Mouse (Mus musculus): ENCODE measurements around the gene Twf2. TPM values are rescaled to one million over a fixed set of nuclear protein-coding genes. Genes with fewer than 3 reads are reported as not detected.
"Not testable (repeated sequence)": the region's sequence is repeated elsewhere in the genome, so short reads cannot be mapped to it uniquely, and the experiment has no call there.

Twf2 gene
- total RNA-seq (2021): 10 to 100 TPM; 62.1 to 63.6 TPM

- DNase-seq: peak; percentile 94
Measured at GRCm38 (mm10) chr9:106202819-106203636, at the start of gene Twf2. Twf2 (plus strand) TSS chr9:106203108.

DNA sequence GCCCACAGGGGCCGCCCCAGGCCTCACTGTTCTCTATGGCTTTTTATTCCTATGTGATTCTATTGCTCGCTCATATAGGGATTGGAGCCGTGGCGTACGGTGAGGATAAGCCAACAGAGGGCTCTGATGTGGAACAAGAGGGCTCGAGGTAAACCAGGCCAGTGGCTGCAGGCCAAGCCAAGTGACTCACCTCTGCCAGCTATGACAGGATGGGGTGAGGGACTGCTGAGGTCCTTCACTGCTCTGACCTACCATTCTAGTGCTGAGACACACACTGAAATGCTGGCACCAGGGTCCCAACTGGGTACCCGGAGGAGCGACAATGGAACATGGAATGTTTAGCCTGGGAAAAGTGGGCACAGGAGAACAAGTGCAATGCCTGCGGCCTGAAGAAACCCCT, 48.8 kb upstream of the Twf2 start:
- peak; percentile 21 for DNase-seq

DNA sequence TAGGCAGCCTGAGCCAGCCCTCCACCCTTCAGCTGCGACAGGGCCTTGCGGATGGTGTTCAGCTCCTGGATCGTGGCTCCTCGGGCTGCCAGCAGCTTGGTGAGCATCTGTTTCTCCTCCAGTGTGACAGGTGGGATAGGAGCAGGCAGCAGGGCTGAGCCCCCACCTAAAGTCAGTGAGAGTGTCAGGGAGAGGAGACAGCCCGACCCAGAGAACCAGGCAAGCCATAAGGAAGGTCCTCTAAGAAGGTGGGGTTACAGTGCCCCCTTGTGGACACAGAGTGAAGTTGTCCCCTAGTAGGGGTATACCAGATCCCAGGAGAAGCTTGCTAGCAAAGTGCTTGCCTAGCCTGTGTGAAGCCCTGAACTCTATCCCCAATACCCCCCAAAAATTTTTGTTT, 46.5 kb upstream of the Twf2 start:
- DNase-seq: peak; percentile 61

DNA sequence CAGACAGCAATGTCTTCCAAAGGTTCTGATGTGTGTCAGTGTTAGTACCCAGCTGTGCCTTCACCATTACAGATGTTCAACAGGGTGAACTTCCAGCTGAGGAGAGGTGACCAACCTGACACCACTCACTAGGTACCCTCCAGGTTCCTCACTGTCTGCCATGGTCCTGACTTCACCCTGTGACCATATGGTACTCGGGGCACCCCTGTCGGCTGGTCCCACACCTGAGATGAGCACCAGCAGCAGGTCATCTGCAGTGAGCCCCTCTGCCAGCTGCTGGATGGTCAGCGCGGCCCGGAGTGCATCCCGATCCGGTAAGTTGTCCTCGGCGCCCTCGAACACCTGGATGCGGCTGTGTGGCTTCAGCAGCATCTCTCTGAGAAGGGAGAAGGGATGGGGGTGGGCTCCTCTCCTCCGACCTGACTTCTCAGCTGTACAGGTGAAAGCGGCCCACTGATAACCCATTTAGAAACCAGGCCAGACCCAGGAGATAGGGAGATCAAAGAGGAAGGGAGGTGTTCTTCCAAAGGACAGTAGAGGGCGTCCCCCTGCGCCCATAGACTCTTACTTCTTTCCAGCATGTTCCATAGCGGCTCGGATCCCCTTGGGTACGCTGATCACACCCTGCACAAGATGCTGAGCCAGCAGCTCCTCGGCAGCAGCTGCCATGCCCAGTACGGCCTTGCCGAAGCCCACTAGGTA, 45.8 kb upstream of the Twf2 start:
- no peak for DNase-seq

- no peak for DNase-seq
Measured at GRCm38 (mm10) chr9:106157623-106157925, 45.3 kb upstream of the Twf2 start.

GRCm38 (mm10) chr9:106158037-106158491, 44.8 kb upstream of the Twf2 start, which contains the start of gene Glyctk:
Glyctk (minus strand) TSS chr9:106158138.
- no peak for DNase-seq

DNA sequence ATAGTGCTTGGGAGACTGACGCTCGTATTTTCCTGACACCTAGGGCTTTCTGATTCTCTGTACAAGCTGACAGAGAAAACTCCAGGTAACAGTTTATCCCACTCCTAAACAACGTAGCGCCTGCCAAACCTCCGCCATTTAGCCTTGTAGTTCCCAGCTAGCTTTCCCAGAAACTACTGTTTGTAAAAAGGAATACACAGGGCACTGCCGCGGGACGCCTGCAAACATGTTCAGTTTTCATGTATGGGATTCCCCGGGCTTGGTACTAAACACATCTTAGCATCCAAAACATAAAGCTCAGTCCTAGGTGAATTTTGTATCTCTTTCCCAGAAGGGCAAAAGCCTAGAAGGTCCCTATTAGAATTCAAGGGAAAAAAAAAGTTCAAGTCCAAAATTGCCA, 43.7 kb upstream of the Twf2 start:
- no peak for DNase-seq

- DNase-seq: peak; percentile 98
Measured at GRCm38 (mm10) chr9:106159784-106160301, 43.1 kb upstream of the Twf2 start.

GRCm38 (mm10) chr9:106160426-106160825, 42.5 kb upstream of the Twf2 start:
- no peak for DNase-seq

- no peak for DNase-seq
Measured at GRCm38 (mm10) chr9:106166709-106167108, 36.2 kb upstream of the Twf2 start.

DNA sequence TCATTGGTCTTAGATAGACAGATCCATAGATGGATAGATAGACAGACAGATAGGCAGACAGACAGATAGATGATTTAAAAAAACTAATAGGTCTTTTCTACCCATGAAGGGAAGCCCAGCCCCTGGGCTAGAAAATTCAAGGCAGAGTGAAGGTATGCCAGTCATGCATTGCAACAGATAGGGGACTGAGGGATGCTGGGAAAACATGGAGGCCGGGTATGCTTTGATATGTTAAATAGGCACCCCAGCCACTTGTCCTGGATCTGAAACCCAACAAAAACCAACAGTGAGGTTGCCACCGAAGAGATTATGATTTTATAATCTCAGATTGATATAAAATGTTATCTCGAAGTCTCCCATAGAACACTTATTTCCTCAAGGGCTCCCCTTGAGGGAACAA, 35.7 kb upstream of the Twf2 start:
- DNase-seq: no peak

DNA sequence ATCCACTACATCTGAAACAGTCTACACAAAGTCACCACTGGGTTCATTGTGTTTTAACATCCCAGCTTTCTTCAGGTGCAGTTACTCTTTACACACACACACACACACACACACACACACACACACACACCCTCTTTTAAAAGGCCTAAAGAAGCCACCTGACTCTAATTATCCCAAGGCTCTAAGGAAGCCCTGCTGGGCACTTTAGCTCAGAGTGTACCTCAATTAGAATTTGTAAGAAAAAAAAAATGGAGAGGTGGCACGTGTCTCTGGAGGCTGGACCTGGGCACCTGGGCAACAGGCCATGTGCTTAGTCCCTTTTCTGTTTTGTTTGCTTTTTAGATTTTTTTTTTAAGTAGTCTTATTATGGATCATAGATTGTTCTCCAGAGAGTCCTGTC, 35.2 kb upstream of the Twf2 start:
- no peak for DNase-seq

GRCm38 (mm10) chr9:106169006-106169405, 33.9 kb upstream of the Twf2 start:
- not testable (repeated sequence) for DNase-seq

- DNase-seq: no peak
Measured at GRCm38 (mm10) chr9:106169917-106170316, 33.0 kb upstream of the Twf2 start.

DNA sequence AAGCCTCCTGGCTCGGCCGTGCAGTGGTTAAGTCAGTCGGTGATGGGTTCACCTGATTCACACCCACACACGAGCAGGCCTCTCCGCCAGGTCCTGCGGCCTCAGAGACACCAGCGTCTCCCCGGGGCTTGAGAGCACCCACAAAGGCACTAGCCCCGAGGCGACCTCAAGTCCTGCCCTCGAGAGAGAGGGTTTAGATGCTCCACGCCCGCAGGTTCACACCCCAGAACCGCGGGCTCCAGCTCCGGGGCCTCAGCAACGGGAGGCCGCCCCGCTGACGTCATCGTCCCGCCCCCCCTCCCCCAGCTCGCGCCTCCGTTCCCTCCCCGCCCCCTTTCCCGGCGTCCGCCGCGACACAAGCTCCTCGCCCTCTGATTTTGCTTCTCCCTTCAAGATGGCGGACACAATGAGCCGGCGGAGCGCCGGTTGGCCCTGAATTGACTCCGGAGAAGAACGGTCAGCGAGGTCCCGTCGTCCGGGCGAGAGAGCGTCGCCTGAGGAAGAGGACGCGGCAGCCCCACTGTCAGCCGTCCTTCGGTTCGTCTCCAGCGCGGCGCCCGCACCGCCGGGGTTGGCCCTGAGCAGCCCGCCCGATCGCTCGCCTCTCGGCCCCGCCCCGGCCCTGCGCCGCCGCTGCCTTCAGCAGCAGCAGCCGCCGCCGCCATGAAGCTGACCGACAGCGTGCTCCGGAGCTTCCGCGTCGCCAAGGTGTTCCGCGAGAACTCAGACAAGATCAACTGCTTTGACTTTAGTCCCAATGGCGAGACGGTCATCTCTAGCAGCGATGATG, 32.2 kb upstream of the Twf2 start, which contains the start of gene Wdr82:
Wdr82 (plus strand) TSS at position 373 of the 790 bp plus-strand sequence.
- peak; percentile 93 for DNase-seq

GRCm38 (mm10) chr9:106171346-106172158, 31.4 kb upstream of the Twf2 start:
- DNase-seq: peak; percentile 79

- DNase-seq: no peak
Measured at GRCm38 (mm10) chr9:106172527-106172926, 30.4 kb upstream of the Twf2 start.

- DNase-seq: no peak
Measured at GRCm38 (mm10) chr9:106173363-106173762, 29.5 kb upstream of the Twf2 start.

- no peak for DNase-seq
Measured at GRCm38 (mm10) chr9:106175552-106176200, 27.2 kb upstream of the Twf2 start.

DNA sequence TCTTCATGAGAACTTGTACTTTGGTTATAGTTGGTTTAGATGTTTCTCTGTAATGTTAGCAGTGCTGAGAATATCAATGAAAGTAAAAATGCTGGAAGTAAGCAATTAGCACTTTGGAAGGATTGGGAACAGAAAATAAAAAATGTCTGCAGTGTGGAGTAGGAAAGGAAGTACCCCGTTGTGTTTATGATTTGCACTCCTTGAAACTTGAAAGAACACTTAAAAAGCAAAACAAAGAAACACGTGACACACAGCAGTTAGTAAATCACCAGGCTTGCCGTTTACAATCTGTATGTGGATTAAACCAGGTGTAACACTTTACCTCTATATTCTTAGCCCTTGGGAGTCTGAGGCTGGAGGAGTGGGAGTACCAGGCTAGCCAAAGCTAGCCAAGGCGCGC, 26.1 kb upstream of the Twf2 start:
- no peak for DNase-seq

GRCm38 (mm10) chr9:106177799-106178198, 25.1 kb upstream of the Twf2 start:
- no peak for DNase-seq

Measured in heart, postnatal 4 days (tissue).